Mouse (Mus musculus): ENCODE measurements around the gene Gm5134.
A peak's percentile ranks its signal among the peaks of the same experiment; 100 is the strongest.

The Gm5134 gene

DNA sequence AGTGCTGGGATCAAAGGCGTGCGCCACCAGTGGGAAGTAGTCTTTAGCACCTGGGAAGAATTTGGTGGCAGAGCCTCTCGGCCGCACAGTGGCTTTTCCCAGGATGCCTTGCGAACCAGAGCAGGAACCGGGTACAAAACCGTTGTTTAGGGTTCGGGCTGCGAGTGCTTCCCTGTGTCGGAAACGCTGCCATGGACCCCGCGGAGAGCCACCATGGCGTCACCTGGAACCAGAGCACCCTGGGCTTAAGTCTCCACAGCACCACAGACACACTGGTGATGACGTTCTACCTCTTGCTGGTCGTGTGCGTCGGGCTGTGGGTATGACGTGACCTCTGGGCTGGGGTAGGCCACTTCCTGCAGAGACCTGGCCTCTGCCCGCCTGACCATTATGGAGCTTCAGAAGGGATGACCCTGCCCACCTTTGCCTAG, at the start of gene Gm5134:
Gene Gm5134 (plus strand): TSS at position 134 of the 431 bp plus-strand sequence.
- DNase-seq (ENCODE audit: low read depth, low spot score) = peak; percentile 73

DNA sequence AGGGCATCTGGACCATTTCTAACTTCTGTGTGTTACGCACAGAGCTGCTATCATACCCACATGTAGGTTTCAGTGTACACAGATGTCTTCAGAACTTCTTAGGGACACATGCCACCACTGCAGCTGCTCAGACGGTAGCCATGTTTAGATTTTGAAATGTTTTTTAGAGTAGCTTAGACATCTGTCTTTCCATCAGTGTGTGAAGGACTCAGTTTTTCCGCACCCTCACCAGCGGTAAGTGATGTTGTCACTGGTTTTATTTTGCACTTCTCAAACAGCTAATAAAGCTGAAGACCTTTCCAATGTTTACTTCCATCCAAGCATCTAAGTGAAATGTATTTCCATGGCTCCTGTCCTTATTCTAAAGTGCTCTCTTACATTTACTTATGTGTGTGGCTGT, 47.4 kb upstream of the Gm5134 start:
- no peak for DNase-seq (ENCODE audit: low read depth, low spot score)

DNA sequence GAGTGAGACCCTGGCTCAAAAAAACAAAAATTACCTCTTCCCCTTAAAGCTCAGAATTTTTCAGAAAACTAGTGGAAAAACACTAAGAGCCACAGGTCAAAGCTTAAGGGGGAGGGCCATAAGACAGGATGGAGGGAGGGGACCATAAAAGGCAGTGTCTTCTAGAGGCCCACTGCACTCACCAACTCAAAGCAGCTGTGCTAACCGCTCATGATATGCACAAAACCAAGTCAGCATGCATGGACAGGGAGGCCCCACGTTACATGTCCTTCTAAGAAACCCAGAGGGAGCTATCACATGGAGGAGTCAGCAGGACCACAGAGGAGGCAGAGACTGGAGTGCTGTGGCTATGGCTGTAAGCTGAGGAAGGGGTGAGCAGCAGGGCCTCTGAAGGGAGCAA, 43.6 kb upstream of the Gm5134 start:
- no peak for DNase-seq (ENCODE audit: low read depth, low spot score)

DNA sequence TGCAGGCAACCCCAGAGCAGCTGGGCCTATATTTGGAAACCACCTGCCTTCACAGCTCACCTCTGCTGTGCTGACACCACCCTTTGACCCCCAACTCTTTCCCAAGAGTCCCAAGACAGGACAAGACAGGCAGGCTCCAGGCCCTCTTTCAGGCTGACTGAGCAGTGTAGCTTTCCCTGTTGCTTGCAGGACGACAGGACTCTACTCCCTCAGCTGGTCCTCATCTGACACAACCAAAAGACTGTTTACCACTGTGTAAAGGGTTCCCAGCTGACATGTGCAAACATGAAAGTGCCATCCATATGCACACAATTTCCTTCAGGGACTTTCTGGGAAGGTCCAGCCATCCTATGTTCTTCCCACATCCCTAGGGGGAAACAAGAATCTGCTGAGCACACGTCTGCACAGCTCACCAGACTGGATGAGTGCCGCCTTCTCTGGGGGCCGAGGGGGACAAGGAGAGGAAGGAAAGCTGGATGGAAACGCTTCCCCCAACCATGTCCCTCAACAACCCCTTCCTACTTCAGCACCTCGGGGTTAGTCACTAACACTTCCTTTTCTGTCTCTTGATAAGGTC, 41.2 kb upstream of the Gm5134 start:
- no peak for DNase-seq (ENCODE audit: low read depth, low spot score)

DNA sequence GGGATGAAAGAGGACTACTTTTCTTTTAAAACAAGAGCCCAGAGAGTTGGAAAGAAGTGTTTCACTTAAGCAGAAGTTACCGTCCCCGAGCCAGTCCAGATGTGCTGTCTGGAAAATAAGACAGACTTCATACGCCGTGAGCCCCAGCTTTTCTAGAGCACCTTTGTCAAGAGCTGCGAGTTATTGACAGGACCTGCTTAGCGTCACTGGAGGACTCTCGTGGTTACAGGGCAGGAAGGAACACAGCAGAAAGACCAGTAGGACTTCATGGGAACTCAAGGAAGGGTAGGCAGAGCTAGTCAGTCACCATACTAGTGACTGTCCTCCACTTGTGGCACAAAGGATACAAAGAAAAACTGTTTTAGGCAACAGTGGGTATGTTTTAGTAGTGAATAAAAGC, 38.8 kb upstream of the Gm5134 start:
- no peak for DNase-seq (ENCODE audit: low read depth, low spot score)

DNA sequence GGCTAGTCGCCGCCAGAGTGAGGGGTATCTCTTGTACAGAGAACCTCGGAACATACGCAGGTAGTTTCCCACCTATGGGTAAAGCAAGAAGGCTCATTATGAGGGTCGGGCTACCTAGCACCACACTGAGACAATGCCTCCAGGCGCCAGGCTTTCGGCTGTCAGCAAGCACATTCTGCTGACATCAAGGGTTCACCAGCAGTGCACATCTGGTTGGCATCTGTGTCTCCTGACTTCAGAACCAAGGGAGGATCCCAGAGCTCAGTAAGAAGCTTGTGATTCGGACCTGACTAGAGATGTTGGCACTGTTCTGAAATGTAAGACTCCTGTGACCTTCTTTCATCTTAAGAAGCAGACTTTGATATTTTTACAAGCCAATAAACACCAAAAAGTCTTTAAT, 37.5 kb upstream of the Gm5134 start:
- DNase-seq (ENCODE audit: low read depth, low spot score) = no peak

DNA sequence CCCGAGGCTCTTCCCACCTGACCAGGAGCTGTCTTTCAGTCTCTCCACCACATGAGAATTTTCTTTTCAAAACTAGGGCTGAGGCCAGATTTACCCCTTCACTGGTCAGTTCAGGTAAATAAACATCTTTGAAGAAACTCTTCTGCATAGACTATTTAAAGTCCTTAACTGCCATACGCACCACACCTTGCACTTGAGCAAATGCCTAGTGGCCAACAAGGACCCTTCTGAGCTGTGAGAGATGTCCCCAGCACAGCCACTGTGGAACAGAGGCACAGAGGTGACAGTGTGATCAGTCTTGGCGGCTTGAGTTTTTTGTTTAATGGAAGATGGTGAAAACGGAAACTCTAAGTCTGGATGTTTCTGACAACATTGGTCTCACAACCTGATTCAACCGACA, 35.3 kb upstream of the Gm5134 start:
- no peak for DNase-seq (ENCODE audit: low read depth, low spot score)

DNA sequence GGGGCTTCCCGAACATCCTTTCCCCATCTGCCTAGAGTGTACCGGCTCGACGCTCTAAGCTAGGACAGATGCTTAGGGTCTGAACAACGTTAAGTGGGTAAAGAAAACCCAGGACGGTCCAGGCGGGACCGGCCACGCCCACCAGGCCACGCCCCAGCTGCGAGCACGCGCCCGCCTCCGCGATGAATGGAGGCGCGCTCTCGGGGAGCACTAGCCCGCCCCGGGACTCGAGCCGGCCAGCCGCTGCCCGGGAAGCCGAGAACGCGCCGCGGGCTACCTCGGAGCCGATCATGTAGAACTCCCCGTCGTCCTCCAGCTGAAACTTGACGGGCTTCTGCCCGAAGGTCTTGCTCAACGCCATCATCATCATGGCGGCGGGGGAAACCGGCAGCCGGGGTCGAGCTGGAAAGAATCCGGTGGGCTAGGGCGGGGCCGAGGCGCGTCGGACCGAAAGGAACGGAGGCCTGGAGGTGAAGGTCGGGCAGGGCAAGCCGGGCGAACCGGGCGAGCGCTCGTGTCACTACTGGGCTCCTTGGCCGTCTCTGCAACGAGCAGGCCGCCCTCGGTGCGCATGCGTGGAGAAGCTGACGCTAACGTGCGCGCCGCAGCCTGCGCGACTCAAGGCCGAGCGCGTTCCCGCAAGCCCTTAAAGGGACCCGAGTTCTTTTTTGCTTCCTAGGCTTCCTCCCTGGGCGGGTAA, 33.1 kb upstream of the Gm5134 start, which contains the start of gene Smarcb1:
Gene Smarcb1 (minus strand): TSS at position 592 of the 700 bp plus-strand sequence.
- peak; percentile 97 for DNase-seq (ENCODE audit: low read depth, low spot score)

DNA sequence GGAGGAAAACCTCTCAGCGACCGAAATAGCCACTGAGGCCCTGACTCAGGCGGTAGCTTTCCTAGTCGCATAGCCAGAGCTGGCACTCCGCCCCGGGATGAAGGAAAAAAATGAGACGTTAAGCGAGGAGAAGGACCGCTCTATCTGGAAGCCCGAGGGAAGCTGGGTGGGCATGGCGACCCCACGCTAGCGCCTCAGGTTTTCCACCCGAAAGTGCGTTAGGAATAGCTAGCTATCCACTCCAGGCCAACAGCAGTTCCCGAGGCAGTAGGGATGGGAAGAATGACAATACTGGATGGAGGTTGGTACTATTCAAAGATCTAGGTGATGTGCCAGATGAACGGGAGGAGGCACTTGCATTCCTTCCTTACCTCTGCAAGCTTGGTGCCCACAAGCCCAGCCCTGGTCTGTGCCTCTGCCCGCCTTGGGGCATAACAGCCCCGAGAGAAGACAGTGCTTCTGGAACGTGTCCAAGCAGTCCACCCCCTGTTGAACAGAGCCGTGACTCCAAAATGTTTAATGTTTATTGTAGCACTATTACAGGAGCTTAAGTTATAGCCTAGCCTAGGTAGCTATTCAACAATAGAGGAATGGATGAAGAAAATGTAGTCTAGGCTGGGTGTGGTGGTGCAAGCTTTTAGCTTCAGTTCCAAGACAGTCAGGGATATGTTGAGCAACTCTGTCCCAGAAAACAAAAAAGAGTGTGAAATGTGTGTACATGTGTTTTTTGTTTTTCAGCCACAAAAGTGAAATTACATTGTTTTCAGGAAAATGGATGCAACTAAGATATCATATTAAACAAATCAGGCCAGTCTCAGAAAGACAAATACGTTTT, 32.4 kb upstream of the Gm5134 start:
- DNase-seq (ENCODE audit: low read depth, low spot score) = no peak

DNA sequence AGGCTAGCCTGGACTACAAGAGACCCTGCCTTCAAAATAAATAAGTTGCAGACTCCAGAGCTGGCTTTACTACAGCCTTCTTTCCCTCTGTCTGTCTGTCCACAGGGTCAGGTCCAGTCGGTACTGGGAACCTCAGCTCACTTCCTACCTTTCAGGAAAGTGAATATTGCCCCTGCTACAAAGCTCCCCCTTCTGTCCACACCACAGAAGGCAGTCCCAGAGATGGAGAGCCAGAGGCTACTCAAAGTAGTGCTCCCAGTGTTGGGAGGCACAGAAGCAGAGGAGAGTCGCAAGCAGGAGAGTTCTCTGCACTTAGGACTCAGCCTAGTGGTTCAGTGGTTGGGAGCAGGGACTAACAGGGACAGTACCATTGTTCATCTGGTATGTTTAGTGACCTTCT, 30.0 kb upstream of the Gm5134 start:
- no peak for DNase-seq (ENCODE audit: low read depth, low spot score)

DNA sequence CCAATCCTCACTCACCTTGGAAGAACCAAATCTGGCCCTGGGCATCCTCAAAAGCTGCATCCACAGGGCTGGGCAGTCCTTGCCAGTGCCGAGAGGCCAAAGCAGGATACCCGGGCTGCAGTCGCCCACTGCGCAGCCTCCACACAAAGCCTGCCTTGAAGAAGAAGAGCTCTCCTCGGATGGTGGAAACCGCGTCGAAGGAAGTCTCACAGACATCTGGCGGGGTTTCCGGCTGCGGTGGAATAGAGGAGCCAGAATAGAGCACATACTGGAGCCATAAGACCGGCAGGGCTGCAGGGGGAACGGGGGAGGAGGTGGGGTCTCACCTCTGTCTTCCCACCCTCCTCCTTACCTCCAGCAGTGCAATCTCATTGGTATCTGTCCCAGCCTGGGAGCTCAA, 27.9 kb upstream of the Gm5134 start:
- DNase-seq (ENCODE audit: low read depth, low spot score) = no peak

DNA sequence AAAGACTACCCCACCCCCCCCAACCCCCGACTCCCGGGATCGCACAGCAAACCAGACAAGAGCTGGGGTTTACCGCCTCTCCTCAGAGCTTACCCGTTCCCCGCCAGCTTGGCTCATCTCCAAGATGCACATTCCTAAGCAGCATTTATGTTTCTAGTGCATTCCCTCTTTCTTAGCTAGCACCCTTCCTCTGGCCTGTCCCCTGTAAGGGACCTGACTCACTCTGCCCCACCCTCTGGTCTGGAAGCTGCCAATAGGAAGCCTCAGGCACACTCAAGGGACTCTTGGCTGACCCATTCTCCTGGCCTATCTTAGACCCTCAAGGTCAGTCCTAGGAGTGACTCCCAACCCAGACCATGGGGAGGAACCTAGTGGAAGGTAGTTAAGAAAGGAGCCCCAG, 24.0 kb upstream of the Gm5134 start:
- DNase-seq (ENCODE audit: low read depth, low spot score) = peak; percentile 39

DNA sequence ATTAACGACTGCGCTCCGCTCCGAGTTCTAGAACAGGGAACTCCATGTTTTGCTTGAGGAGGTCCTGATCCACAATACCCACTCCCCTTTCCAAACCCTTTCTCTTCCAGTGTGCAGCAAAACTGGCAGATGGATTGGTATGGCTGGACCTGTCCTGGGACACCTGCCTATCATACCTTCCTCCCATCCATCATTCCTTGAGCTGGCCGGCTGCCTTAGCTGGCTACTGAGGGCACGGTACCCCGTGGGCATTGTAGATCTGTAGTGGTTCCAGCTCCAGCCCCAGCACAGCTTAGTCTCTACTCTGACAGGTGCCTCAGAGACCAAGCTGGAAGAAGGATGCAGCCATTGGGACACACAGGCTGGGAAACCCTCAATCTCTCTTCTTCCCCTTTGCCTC, 23.0 kb upstream of the Gm5134 start:
- no peak for DNase-seq (ENCODE audit: low read depth, low spot score)

DNA sequence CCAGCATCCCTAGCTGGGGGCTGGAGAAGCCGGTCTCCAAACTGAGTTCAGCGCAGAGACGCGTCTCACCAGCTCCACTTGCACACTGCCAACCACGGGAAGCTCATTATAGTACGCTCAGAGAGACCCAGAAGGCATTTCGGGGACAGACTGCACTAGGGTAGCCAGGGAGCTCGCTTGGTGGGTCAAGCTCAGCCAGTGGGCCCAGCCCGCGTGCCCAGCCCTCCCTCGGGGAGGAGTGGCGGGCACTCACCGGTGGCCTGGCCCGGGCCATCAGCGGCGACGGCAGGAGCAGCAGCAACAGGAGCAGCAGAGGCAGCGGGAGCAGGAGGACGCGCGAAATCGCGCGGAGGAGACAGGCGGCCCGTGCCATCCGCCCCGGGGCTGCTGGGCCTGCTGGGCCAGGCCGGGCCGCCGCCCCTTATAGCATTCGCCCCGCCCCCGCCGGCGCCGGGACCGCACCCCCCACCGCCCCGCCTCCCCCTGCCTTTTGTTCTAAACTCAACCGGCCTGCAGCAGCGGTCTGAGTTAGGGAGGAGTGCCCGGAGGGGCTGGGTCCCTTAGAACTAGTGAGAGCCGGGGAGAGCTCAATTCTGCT, 22.1 kb upstream of the Gm5134 start:
- peak; percentile 94 for DNase-seq (ENCODE audit: low read depth, low spot score)

DNA sequence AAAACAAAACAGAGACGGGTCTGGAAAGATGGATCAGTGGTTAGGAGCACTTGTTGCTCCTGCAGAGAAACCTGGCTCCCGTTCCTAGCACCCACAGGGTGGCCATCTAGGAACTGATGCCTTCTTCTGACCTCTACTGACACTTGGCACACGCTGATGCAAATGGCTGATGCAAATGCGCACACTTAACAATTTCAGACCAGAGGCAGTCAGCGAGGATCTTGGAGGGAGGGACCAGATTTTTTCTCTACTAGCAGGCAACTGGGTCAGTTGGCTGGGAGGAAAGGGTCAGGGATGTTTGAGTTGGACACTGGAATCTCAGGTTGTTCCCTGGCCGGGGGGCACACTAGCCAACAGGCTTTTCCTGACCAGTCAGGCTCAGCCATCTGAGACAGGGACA, 21.4 kb upstream of the Gm5134 start, which contains the start of gene Chchd10:
Gene Chchd10 (plus strand): TSS at position 240 of the 400 bp plus-strand sequence.
- peak; percentile 45 for DNase-seq (ENCODE audit: low read depth, low spot score)

DNA sequence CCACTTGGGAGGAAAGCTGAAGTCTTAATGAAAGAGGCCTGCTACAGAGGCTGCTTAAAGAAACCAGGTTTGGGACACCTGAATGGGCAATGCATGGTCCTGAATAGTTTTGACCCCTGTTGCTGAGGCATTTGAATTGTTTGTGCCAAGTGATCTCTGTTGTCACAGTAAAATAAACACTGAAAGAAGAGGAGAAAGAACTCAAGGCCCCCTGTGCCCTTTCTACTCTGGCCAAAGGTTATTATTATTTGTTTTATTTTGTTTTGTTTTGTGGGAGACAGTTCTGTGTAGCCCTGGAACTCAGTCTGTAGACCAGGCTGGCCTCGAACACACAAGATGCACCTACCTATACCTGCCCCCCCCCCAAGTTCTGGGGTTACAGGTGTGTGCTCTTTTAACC, 19.3 kb upstream of the Gm5134 start:
- no peak for DNase-seq (ENCODE audit: low read depth, low spot score)

DNA sequence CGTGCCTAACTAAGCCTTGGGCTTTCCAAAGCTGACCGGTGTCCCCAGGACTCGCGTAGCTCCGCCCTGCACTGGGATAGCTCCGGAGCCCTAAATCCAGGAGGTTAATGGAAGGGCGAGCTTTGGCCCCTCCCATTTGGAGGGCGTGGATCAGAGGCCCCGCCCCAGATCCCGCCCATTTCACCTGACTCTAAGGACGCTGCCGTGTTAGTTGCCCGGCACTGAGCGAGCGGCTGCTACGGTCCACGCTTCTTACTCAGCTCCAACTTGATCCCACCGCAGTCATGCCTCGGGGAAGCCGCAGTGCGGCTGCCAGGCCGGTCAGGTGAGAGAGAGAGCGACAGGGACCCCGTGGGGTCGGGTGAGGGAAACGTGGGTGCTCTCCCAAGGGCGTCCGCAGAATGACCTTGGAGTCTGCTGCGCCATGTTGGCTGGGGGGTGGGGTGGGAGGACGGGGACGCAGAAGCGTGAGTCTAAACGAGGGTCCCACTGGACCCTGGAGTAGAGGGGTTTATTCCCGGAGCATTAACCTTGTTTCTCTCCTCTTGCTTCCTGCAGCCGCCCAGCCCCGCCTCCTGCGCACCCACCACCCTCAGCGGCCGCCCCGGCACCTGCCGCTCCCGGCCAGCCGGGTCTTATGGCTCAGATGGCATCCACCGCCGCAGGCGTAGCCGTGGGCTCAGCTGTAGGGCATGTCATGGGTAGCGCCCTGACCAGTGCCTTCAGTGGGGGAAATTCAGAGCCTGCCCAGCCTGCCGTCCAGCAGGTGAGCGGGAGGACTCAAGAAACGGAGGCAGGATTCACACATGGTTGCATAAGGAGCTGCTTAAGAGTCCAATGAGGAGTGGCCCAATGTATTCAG, 18.4 kb upstream of the Gm5134 start, which contains the start of gene Mmp11:
Gene Mmp11 (minus strand): TSS at position 817 of the 862 bp plus-strand sequence.
- peak; percentile 97 for DNase-seq (ENCODE audit: low read depth, low spot score)

DNA sequence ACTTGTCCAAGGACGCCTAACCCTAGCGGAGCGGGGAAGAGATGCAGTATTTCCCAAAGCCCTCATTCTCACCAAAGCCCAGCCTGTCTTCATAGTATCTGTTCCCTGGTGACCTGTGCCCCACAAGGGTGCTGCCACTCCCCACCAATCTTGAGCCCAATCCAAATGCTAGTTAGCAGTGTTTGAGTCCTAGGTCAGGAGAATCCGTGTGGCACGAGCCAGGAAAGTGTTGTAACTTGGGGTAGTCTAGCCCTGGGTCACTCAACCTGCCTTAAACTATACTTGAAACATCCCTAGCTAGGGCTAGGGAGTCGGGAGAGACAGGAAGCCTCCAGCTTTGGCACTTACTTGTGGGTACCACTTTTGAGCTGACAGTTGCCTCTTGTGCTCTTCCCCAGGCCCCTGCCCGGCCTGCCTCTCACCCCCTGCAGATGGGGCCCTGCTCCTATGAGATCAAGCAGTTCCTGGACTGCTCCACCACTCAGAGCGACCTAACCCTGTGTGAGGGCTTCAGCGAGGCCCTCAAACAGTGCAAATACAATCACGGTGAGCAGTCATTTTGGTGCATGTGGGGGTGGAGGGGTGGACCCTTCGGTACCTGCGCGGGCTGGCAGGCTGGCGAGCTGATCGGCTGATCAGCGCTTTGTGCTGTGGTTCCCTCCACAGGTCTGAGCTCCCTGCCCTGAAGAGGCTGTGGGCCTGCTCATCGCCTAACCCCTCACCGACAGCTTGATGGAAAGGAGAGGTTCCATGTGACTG, 17.2 kb upstream of the Gm5134 start:
- peak; percentile 67 for DNase-seq (ENCODE audit: low read depth, low spot score)

DNA sequence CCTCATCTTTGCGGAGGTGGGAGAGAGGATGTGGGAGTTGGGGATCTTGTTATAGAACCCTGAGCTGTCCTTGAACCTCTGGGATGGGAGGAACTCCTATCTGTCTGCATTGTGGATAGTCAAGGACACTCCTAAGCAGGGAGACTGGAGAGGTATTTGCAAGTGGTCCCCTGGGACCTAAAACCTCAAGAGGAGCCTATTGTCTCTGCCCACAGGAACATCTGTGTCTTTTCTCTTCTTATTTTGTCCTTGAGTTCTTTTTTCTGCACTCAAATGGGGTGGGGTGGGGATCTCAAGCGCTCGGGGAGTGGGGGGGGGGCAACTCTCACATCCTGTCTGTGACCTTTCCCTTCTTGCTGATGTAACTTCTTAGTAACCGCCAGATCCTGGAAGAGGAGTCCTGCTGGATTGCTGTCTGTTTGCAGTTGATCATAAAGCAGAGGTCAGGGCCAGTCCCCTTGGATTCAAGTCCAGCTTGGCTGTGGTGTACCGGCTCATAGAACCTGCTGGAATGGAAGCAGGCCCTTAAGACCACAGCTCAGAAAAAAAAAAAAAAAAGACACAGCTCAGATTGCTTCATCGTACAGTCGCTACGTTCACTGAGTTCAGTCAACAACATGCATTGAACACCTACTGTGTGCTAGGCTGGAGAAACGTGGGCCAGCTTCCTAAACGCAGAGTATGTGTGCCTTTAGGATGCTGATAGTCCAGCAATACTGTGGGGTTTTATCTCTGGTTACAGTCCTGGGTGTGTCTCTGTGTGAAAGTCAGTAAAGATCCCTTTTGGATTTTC, 16.3 kb upstream of the Gm5134 start:
- peak; percentile 89 for DNase-seq (ENCODE audit: low read depth, low spot score)

Measured in ZHBTc4 (cell line).